ENCODE assay signal across 14 mouse cellular contexts in genomic region chr2:168044681-168045287, GRCm38 (mm10). TPM values are rescaled to one million over a fixed set of nuclear protein-coding genes. Genes with fewer than 3 reads are reported as not detected.
DNase-seq lines count a peak whose midpoint lies in the region; ATAC-seq and TF ChIP-seq lines count a peak whose summit lies in the region.
"Had no signal": no experiment of that assay in that cellular context is flagged by ENCODE, and none has a peak within 500 bp of the region (broad histone marks: within the 10 kb centered on the region; RNA-seq: fewer than 3 reads in every experiment).

No protein-coding gene starts in this region.

- H3K4me2 ChIP-seq in liver, embryonic 12.5 days, result no peak overlapping the region
- 0 out of 2 replicates have a peak overlapping the region, but pooled peaks have one; percentile 17 for H3K4me2 ChIP-seq in stomach, embryonic 15.5 days
- H3K4me2 ChIP-seq in hindbrain, embryonic 16.5 days (ENCODE audit: low read length), result no peak overlapping the region
- H3K4me2 ChIP-seq: neural tube, embryonic 13.5 days had no signal

- H3K4me3 ChIP-seq in liver, adult 2 months (ENCODE audit: insufficient read depth, low read depth, low read length), result no peak overlapping the region
- H3K4me3 ChIP-seq in liver, embryonic 12.5 days, result no peak overlapping the region
- no peak overlapping the region for H3K4me3 ChIP-seq in stomach, embryonic 15.5 days (replicated peaks)
- H3K4me3 ChIP-seq in hindbrain, embryonic 16.5 days (ENCODE audit: low read length), result no peak overlapping the region
- H3K4me3 ChIP-seq: neural tube, embryonic 13.5 days had no signal

- H3K4me1 ChIP-seq in liver, adult 2 months (ENCODE audit: control insufficient read depth, insufficient read depth, low read length), result 0 out of 2 replicates have a peak, but pooled peaks cover 2% of the 10 kb centered on the region
- H3K4me1 ChIP-seq in liver, embryonic 12.5 days, result peaks cover 27% of the 10 kb centered on the region
- peaks cover 28% of the 10 kb centered on the region for H3K4me1 ChIP-seq in stomach, embryonic 15.5 days
- H3K4me1 ChIP-seq in hindbrain, embryonic 16.5 days (ENCODE audit: control insufficient read depth, insufficient read depth, low read depth, low read length), result peaks cover 10% of the 10 kb centered on the region

- no peaks in the 10 kb centered on the region for H3K79me2 ChIP-seq in liver, adult 2 months (ENCODE audit: control insufficient read depth, insufficient read depth, low read length)

- peak; percentile 73 for DNase-seq in liver, adult 2 months (ENCODE audit: extremely low read depth, low read depth, low spot score)
- DNase-seq in kidney, adult 11 months, result peak; percentile 75
- DNase-seq in kidney, postnatal 14 days, result peak; percentile 76
- no peak for DNase-seq in ovary, postnatal 36 days (ENCODE audit: low spot score)
- DNase-seq: adrenal gland, postnatal 14 days; heart, adult 11 months; heart, postnatal 14 days had no signal

- WGBS in liver, adult 2 months, result 56% methylated on average over 10 of the region's 10 CpGs
- 80% methylated on average over 10 of the region's 10 CpGs for WGBS in liver, embryonic 12.5 days (ENCODE audit: insufficient replicate concordance)
- WGBS in stomach, embryonic 15.5 days, result 76% methylated on average over 10 of the region's 10 CpGs
- 70% methylated on average over 10 of the region's 10 CpGs for WGBS in hindbrain, embryonic 16.5 days

- TF ChIP-seq POLR2A in liver, adult 2 months (IDR thresholded peaks at IDR 0.05; ENCODE audit: extremely low read depth, insufficient read depth, low read length), result no peak

- no peak for ATAC-seq in liver, embryonic 12.5 days
- no peak for ATAC-seq in stomach, embryonic 15.5 days (ENCODE audit: insufficient read depth, low FRiP score, low read depth)
- ATAC-seq in hindbrain, embryonic 16.5 days, result no peak
- no peak for ATAC-seq in cerebellum, adult (ENCODE audit: insufficient number of reproducible peaks, low FRiP score, low TSS enrichment)
- ATAC-seq: hindbrain, postnatal 0 days had no signal

- no peak overlapping the region for H3K9ac ChIP-seq in liver, adult 2 months (ENCODE audit: low read depth, low read length)
- H3K9ac ChIP-seq in liver, embryonic 12.5 days, result no peak overlapping the region
- H3K9ac ChIP-seq in stomach, embryonic 15.5 days, result no peak overlapping the region
- no peak overlapping the region for H3K9ac ChIP-seq in hindbrain, embryonic 16.5 days (ENCODE audit: low read depth, low read length)
- H3K9ac ChIP-seq: neural tube, embryonic 13.5 days had no signal

- no peaks in the 10 kb centered on the region for H3K9me3 ChIP-seq in liver, embryonic 12.5 days (replicated peaks)
- H3K9me3 ChIP-seq in stomach, embryonic 15.5 days, result no peaks in the 10 kb centered on the region
- H3K9me3 ChIP-seq in hindbrain, embryonic 16.5 days (ENCODE audit: control insufficient read depth, low read length), result no peaks in the 10 kb centered on the region
- H3K9me3 ChIP-seq: neural tube, embryonic 13.5 days had no signal

- H3K36me3 ChIP-seq in liver, adult 2 months (ENCODE audit: control insufficient read depth, insufficient read depth, low read length), result no peaks in the 10 kb centered on the region
- H3K36me3 ChIP-seq in liver, embryonic 12.5 days, result no peaks in the 10 kb centered on the region
- no peaks in the 10 kb centered on the region for H3K36me3 ChIP-seq in stomach, embryonic 15.5 days
- H3K36me3 ChIP-seq in hindbrain, embryonic 16.5 days (ENCODE audit: control insufficient read depth, insufficient read depth, low read length), result no peaks in the 10 kb centered on the region
- H3K36me3 ChIP-seq: neural tube, embryonic 13.5 days had no signal

- TF ChIP-seq CTCF in liver, adult 2 months (IDR thresholded peaks at IDR 0.05; ENCODE audit: low read depth, low read length), result no peak

- H3K27me3 ChIP-seq in liver, adult 2 months (ENCODE audit: control insufficient read depth, insufficient read depth, low read length), result 0 out of 2 replicates have a peak, but pooled peaks cover 2% of the 10 kb centered on the region
- H3K27me3 ChIP-seq in liver, embryonic 12.5 days (replicated peaks), result peaks cover 11% of the 10 kb centered on the region
- 0 out of 2 replicates have a peak, but pooled peaks cover 3% of the 10 kb centered on the region for H3K27me3 ChIP-seq in stomach, embryonic 15.5 days (replicated peaks)
- H3K27me3 ChIP-seq in hindbrain, embryonic 16.5 days (replicated peaks; ENCODE audit: control insufficient read depth, insufficient read depth, low read length), result peaks cover 7% of the 10 kb centered on the region

- H3K27ac ChIP-seq in liver, adult 2 months (replicated peaks; ENCODE audit: insufficient read depth, low read depth, low read length), result no peak overlapping the region
- H3K27ac ChIP-seq in liver, embryonic 12.5 days, result no peak overlapping the region
- peak overlapping the region; percentile 82 for H3K27ac ChIP-seq in stomach, embryonic 15.5 days
- H3K27ac ChIP-seq in hindbrain, embryonic 16.5 days (ENCODE audit: low read depth, low read length), result no peak overlapping the region
- H3K27ac ChIP-seq: hindbrain, postnatal 0 days; macrophage; neural tube, embryonic 13.5 days had no signal

RNA-seq across cellular contexts. Expression of gene Ripor3, which starts 34.4 kb away (rescaled TPM):
- total RNA-seq in liver, adult 2 months (2014; rRNA removed), result 0.92 and 0.94 TPM in 2 replicates
- 1.4 and 1.9 TPM in 2 replicates for polyA plus RNA-seq in liver, adult 2 months (2012; rRNA removed)
- 2.4 and 2.9 TPM in 2 replicates for polyA plus RNA-seq in liver, embryonic 12.5 days (2016; fragmentation: Nextera tagmentation; extraction: Ambion mirVana)
- polyA plus RNA-seq in stomach, embryonic 15.5 days (2015; fragmentation: Nextera tagmentation; extraction: Ambion mirVana), result 3.5 and 4.5 TPM in 2 replicates
- polyA plus RNA-seq in hindbrain, embryonic 16.5 days (2015; fragmentation: Nextera tagmentation; extraction: Ambion mirVana), result 0.19 and 0.70 TPM in 2 replicates
- polyA plus RNA-seq: macrophage had no signal

RNA-seq across cellular contexts. Expression of gene Pard6b, which starts 36.0 kb away (rescaled TPM):
- total RNA-seq in liver, adult 2 months (2014; rRNA removed), result 1.7 and 3.4 TPM in 2 replicates
- polyA plus RNA-seq in liver, adult 2 months (2012; rRNA removed), result 5.3 and 5.9 TPM in 2 replicates
- polyA plus RNA-seq in liver, embryonic 12.5 days (2016; fragmentation: Nextera tagmentation; extraction: Ambion mirVana), result 4.5 and 4.9 TPM in 2 replicates
- 12.7 and 14.9 TPM in 2 replicates for polyA plus RNA-seq in stomach, embryonic 15.5 days (2015; fragmentation: Nextera tagmentation; extraction: Ambion mirVana)
- 4.5 and 6.6 TPM in 2 replicates for polyA plus RNA-seq in hindbrain, embryonic 16.5 days (2015; fragmentation: Nextera tagmentation; extraction: Ambion mirVana)
- polyA plus RNA-seq: macrophage had no signal
